Mouse (Mus musculus) cerebellum, postnatal 14 days (tissue): ENCODE results near the gene 5730409E04Rik.
A peak's percentile ranks its signal among the peaks of the same experiment; 100 is the strongest.

Source experiments
- DNase-seq, 2 experiments: peaks; one replicate each; pipeline ENCODE4 v3.0.0; 2021; ENCODE audit warnings: mixed read lengths in 2 of 2

The 5730409E04Rik gene

DNA sequence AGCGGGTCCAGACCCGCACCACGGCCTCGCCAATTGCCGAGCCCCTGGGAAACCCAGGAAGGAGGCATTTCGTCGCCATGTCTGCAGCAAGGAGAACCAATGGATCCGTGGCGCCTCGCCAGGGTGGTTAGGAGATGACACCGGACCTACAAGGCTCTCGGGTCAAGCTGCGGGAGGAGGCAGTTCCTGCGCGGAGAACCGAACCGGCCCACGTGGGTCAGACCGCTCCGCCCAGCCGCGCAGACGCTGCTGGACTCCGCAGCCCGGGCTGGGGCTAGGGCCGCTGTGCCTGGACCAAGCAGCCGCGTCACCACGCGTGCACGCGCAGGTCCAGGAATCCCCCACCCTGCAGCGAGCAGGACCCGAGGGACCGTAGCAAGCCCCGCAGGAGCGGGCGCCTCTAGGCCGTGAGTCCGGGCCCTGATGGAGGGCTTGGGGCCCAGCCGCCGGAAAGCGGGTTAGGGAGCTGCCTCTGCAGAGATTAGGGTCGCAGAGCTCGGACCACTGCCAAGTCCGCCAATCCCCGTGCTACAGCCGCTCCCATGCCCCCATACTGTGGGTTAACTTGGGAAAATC, at the start of gene 5730409E04Rik:
Gene 5730409E04Rik (plus strand): TSS at position 213 of the 576 bp plus-strand sequence.
- peak; percentile 90 to 92 for DNase-seq

- DNase-seq: no peak
Observed at GRCm38 (mm10) chr4:126563798-126564197, 45.8 kb upstream of the 5730409E04Rik start.

GRCm38 (mm10) chr4:126567243-126567642, 42.4 kb upstream of the 5730409E04Rik start:
- DNase-seq: no peak

- DNase-seq: no peak
Observed at GRCm38 (mm10) chr4:126569783-126570182, 39.8 kb upstream of the 5730409E04Rik start.

DNA sequence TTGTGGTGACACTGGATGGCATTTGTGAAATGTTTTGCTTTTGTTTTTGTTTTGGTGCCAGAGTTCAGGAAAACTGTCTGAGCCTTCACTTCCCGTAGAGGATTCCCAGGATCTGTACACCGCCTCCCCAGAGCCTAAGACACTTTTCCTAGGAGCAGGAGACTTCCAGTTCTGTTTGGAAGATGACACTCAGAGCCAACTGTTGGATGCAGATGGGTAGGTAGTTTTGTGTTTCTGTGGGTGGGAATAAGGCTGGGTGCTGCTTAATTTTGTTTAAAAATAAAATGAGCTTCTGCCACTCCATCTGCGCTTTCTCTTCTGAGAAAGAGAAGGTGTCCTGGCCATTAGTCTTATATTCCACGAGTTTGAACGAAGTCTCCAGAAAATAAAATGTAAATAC, 33.3 kb upstream of the 5730409E04Rik start:
- no peak for DNase-seq

DNA sequence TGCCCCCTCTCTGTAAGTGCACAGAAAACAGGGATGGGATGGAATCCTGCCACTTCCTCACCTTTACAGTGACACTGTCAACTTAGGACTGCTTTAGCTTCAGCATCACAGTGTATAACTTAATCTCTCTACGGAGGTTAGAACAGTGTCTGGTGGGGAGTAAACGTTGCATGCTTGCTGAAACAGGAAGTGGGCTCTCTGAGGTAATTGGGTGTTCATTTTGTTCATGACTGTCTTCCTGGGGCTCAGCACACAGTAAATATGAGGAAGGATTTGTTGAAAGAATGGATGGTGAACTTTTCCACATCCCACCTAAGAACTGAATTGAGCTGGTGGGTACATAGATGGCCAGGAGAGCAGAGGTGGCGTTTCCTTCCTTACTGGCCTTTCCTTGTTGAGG, 31.7 kb upstream of the 5730409E04Rik start:
- DNase-seq: no peak

DNA sequence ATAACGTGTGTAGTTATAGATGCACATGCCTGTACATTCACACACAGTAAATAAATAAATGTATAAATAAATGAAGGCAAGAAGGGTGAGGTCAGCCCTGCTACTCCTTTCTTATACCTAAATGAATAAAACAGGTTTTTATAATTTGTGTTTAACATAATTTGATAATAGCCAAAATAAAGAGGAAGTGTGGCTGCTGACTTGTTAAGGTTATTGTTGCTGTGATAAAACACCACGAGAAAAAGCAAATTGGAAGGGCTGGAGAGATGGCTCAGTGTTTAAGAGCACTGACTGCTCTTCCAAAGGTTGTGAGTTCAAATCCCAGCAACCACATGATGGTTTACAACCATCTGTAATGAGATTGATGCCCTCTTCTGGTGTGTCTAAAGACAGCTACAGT, 30.5 kb upstream of the 5730409E04Rik start:
- no peak for DNase-seq

GRCm38 (mm10) chr4:126585739-126586138, 23.9 kb upstream of the 5730409E04Rik start:
- no peak for DNase-seq

- no peak for DNase-seq
Observed at GRCm38 (mm10) chr4:126592039-126592438, 17.6 kb upstream of the 5730409E04Rik start.

DNA sequence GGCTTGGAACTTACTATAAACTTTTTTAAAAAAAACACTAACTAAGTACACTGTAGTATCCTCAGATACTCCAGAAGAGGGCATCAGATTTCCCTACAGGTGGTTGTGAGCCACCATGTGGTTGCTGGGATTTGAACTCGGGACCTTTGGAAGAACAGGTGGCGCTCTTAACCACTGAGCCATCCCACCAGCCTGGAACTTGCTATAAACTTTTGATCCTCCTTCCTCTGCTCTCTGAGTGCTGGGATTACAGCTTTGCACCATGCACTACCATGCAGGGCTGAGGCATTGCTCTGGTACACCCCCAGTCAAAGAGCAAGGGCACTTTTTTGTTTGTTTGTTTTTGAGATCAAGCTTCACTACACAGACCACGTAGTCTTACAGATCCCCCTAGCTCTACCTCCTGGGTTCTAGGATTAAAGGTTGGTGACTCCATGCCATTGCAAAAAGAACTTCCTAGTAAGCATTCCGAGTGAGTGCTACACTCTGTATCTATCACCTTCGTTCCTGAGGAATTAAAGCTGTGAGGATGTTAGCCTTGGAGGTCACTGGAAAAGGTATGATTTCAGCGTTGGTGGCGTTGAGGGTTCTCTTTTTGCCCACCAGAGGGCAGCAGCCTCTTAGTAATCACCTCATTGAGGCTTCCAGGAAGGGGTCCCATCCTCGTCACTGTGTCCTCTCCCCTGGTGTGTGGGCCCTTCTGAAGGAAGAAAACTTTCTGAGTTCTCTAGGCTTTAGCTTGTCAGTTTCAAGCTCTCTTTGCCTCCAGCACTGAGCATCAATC, 9.5 kb upstream of the 5730409E04Rik start:
- DNase-seq: peak; percentile 80 to 83

GRCm38 (mm10) chr4:126601597-126602444, 7.8 kb upstream of the 5730409E04Rik start:
- DNase-seq: peak in 1 of 2 experiments; percentile 24

- no peak for DNase-seq
Observed at GRCm38 (mm10) chr4:126602445-126602762, 7.2 kb upstream of the 5730409E04Rik start.

- no peak for DNase-seq
Observed at GRCm38 (mm10) chr4:126604141-126604540, 5.5 kb upstream of the 5730409E04Rik start.

GRCm38 (mm10) chr4:126605751-126606150, 3.9 kb upstream of the 5730409E04Rik start:
- no peak for DNase-seq

GRCm38 (mm10) chr4:126611991-126612390, 2.4 kb downstream of the 5730409E04Rik start:
- peak; percentile 48 to 66 for DNase-seq

DNA sequence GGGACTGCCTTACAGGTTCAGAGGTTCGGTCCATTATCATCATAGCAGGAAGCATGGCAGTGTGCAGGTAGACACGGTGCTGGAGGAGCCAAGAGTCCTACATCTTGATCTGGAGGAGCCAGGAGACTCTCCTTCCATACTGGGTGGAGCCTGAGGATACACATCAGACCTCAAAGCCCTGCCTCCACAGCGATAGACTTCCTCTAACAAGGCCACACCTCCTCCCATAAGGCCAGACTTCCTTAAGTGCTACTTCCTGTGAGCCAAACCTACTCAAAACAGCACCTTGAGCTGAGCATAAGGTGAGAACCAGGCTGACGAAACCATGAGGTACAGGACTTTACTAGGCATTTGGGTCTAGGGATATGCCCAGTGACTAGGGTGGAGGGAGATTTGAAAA, 6.7 kb downstream of the 5730409E04Rik start:
- DNase-seq: no peak

- peak in 1 of 2 experiments; percentile 20 for DNase-seq
Observed at GRCm38 (mm10) chr4:126619691-126620330, 10.2 kb downstream of the 5730409E04Rik start.

DNA sequence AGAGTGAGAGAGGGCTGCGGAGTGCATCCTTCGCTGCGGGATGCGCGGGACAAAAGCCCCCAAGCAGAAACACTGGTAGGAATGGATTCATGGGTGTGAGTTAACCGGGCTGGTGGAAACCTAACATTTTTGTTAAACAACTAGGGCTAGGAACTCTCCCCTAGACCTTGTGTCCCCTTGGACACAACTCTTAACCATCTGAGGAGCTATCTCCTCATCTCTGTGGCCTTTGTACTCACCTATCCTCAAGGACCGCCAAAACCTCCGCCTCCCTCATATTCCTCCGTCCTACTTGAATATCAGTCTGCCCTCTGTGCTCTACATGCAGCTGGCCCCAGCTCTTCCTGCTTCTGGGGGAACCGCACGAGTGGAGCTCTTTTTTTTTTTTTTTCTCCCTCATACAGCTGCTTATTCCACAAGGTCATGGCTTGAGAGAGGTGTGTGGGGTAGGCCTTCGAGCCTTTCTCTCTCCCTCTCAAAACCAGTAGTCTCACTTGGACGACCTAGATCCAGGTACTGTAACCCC, 10.8 kb downstream of the 5730409E04Rik start:
- DNase-seq: no peak

DNA sequence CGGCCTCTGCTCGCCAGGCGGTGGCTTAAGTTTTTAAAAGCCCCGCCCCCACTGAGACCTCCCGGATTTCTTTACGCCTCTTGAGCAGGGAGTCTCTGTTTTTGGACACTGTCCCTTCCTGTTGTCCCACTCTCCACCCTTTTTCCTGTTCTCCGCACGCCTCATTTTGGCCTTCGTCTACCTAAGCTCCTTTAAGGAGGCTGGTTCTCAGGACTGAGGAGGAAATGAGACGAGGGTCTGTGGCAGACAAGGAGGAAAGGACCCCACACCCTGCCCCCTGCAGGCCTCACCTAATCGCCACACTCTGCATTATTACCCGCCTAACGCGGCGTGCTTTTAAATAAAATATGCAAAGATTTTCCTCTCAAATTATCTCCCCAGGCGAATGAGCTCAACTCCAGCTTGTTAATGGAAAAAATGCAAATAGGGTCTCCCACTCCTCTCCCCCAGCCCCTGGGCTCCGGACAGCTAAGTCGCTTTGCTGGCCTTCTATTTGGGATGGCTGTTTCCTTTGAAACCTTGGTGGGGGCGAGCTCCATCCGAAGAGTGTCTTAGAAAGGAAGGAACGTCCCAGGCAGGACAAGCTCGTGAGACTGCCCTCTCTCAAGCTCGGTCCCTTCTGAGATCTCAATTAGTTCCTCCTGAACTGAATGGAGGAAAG, 17.5 kb downstream of the 5730409E04Rik start:
- no peak for DNase-seq

- no peak for DNase-seq
Observed at GRCm38 (mm10) chr4:126631922-126632321, 22.3 kb downstream of the 5730409E04Rik start.

DNA sequence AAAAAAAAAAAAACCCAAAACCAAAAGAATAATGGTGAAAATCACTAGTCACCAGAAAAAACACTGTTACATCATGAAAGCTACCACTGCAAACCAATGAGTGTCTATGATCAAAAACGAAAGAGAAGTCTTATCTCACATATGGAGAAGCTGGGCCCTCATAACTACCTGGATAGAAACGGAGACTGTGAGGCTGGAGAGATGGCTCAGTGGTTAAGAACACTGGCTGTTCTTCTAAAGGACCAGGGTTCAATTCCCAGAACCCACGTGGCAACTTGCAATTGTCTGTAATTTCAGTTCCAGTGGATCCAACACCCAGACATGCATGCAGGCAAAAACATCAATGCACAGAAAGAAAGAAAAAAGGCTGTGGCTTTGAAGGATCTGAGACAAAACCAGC, 23.1 kb downstream of the 5730409E04Rik start:
- no peak for DNase-seq

DNA sequence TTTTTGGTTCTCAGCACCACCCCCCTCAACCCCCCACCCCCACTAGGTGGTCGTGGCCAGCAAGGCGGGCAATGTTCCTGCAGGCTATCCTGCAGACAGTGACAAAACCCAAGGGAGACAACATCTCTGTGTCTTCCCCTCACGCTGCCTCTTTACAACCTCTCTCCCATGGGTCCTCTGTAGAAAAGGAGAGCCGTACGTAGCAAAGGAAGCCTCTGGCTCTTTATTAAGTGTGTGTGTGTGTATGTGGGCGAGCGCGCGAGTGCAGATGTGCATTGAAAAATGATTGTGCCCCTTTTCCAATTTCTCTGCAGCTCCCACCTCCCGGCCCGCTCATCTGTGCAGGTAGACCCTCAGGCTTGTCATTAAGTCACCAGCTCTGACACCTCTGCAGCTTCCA, 26.7 kb downstream of the 5730409E04Rik start:
- no peak for DNase-seq
